ENCODE assay signal across 19 mouse cellular contexts in the genomic region with DNA sequence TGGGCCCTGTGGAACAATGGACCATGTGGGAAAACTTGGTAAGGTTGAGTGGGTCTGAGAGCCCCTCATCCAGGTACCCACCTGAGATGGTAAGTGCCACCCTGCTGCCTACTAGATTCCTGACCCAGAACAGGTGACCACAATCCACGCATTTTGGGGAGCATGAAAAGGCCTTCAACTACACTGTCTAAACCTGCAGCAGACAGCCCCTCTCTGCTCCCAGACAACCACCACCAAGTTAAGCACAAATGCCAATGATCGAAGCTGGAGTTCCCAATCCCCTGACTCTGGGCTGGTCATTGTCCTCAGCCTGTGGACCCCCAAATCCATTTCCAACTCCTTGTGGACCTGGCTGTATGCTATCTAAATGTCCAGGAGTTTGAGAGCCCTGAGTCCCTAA.
DNase-seq lines count a peak whose midpoint lies in the region; ATAC-seq lines count a peak whose summit lies in the region.
"Had no signal": no experiment of that assay in that cellular context is flagged by ENCODE, and none has a peak within 500 bp of the region (broad histone marks: within the 10 kb centered on the region; RNA-seq: fewer than 3 reads in every experiment).

No protein-coding gene starts in this region.

- no peak overlapping the region for H3K27ac ChIP-seq in embryonic facial prominence, embryonic 12.5 days
- no peak overlapping the region for H3K27ac ChIP-seq in embryonic facial prominence, embryonic 10.5 days (replicated peaks)

- H3K4me3 ChIP-seq in embryonic facial prominence, embryonic 12.5 days, result no peak overlapping the region
- H3K4me3 ChIP-seq in embryonic facial prominence, embryonic 10.5 days, result no peak overlapping the region

- 90% methylated on average over 2 of the region's 2 CpGs for WGBS in embryonic facial prominence, embryonic 12.5 days
- 88% methylated on average over 2 of the region's 2 CpGs for WGBS in embryonic facial prominence, embryonic 10.5 days

- no peak overlapping the region for H3K9ac ChIP-seq in embryonic facial prominence, embryonic 12.5 days

- no peaks in the 10 kb centered on the region for H3K36me3 ChIP-seq in embryonic facial prominence, embryonic 12.5 days
- no peaks in the 10 kb centered on the region for H3K36me3 ChIP-seq in embryonic facial prominence, embryonic 10.5 days (replicated peaks)
- H3K36me3 ChIP-seq: G1E had no signal

- H3K27me3 ChIP-seq in embryonic facial prominence, embryonic 12.5 days, result no peaks in the 10 kb centered on the region
- no peaks in the 10 kb centered on the region for H3K27me3 ChIP-seq in embryonic facial prominence, embryonic 10.5 days (replicated peaks; ENCODE audit: low read depth, poor library complexity, severe bottlenecking)
- H3K27me3 ChIP-seq: CH12.LX, Patski had no signal

- no peaks in the 10 kb centered on the region for H3K9me3 ChIP-seq in embryonic facial prominence, embryonic 12.5 days
- H3K9me3 ChIP-seq in embryonic facial prominence, embryonic 10.5 days, result no peaks in the 10 kb centered on the region
- H3K9me3 ChIP-seq: G1E had no signal

- H3K4me1 ChIP-seq in embryonic facial prominence, embryonic 12.5 days, result no peaks in the 10 kb centered on the region
- no peaks in the 10 kb centered on the region for H3K4me1 ChIP-seq in embryonic facial prominence, embryonic 10.5 days

- DNase-seq in embryonic facial prominence, embryonic 10.5 days (ENCODE audit: low spot score), result no peak
- DNase-seq in heart, adult 11 months, result peak; percentile 72
- DNase-seq in heart, adult 18-20 months, result no peak
- DNase-seq: adrenal gland, adult 2 months; adrenal gland, adult 8-10 months; adrenal gland, postnatal 10 days; adrenal gland, postnatal 14 days; adrenal gland, postnatal 25 days; adrenal gland, postnatal 36 days; B cell, adult 2 months; cerebellum, adult 11 months; cerebellum, adult 11-12 months; cerebellum, adult 18-20 months had no signal

- no peak overlapping the region for H3K4me2 ChIP-seq in embryonic facial prominence, embryonic 12.5 days (replicated peaks)

- ATAC-seq in embryonic facial prominence, embryonic 12.5 days (ENCODE audit: insufficient number of reproducible peaks, insufficient read depth, low FRiP score, low TSS enrichment), result peak; percentile 52; the same call in 1 of the 2 replicates
- ATAC-seq: activated CD4-positive, CD25-positive, alpha-beta regulatory T cell, adult 4 months; CD4-positive, CD25-positive, alpha-beta regulatory T cell, adult 4 months; Patski had no signal
